Mouse (Mus musculus) MEL (cell line): ENCODE results near the gene Poln. TPM values are rescaled to one million over a fixed set of nuclear protein-coding genes. Genes with fewer than 3 reads are reported as not detected.
A peak's percentile ranks its signal among the peaks of the same experiment; 100 is the strongest.

Experiments used
- DNase-seq: peaks from one replicate; pipeline ENCODE4 v3.0.0; 2011; ENCODE audit warnings: low read depth, low spot score
- H3K27ac ChIP-seq: 2 replicates; pipeline ENCODE4 v1.5.1; 2012; ENCODE audit warnings: low read depth, mild to moderate bottlenecking, control low read depth, low read length, moderate library complexity; ENCODE audit not compliant: control insufficient read depth
- H3K27me3 ChIP-seq, 2 experiments: fragments of 150-350 bp in 1 of 2; sonication (generic) in 1 of 2; 2 replicates each; pipeline ENCODE4 v1.6.1; 2012; ENCODE audit warnings: low read length in 2 of 2, mild to moderate bottlenecking in 2 of 2, improper control_type of control experiment in 1 of 2, moderate library complexity in 1 of 2; ENCODE audit not compliant: insufficient read depth in 2 of 2, control insufficient read depth in 1 of 2
- H3K36me3 ChIP-seq, 2 experiments: 2 replicates each; pipeline ENCODE4 v1.6.1; 2012 to 2014; ENCODE audit warnings: low read length in 2 of 2, improper control_type of control experiment in 1 of 2, inconsistent platforms in 1 of 2, mild to moderate bottlenecking in 1 of 2; ENCODE audit not compliant: insufficient read depth in 2 of 2, control insufficient read depth in 1 of 2
- H3K4me1 ChIP-seq, 2 experiments: fragments of 150-350 bp in 1 of 2; sonication (generic) in 1 of 2; 2 replicates each; pipeline ENCODE4 v1.6.1; 2012; ENCODE audit warnings: low read length in 2 of 2, improper control_type of control experiment in 1 of 2, mild to moderate bottlenecking in 1 of 2; ENCODE audit not compliant: insufficient read depth in 2 of 2, control insufficient read depth in 1 of 2
- H3K4me3 ChIP-seq, 2 experiments: fragments of 150-350 bp in 1 of 2; sonication (generic) in 1 of 2; 2 replicates each; pipeline ENCODE4 v1.5.1; 2012; ENCODE audit warnings: low read depth in 2 of 2, low read length in 2 of 2, mild to moderate bottlenecking in 2 of 2, moderate library complexity in 2 of 2, control low read depth in 1 of 2, improper control_type of control experiment in 1 of 2; ENCODE audit not compliant: control insufficient read depth in 1 of 2, insufficient read depth in 1 of 2
- H3K79me2 ChIP-seq: 2 replicates; pipeline ENCODE4 v1.6.1; 2012; ENCODE audit warnings: mild to moderate bottlenecking, low read length, moderate library complexity; ENCODE audit not compliant: control insufficient read depth, poor library complexity, insufficient read depth
- H3K9ac ChIP-seq: 2 replicates; pipeline ENCODE4 v1.6.1; 2012; ENCODE audit warnings: low read depth, mild to moderate bottlenecking, control low read depth, low read length, moderate library complexity; ENCODE audit not compliant: control insufficient read depth, poor library complexity, severe bottlenecking
- H3K9me3 ChIP-seq: fragments of 150-350 bp; sonication (generic); replicated peaks from 2 replicates; pipeline ENCODE4 v1.6.1; 2012; ENCODE audit warnings: mild to moderate bottlenecking, low read length, improper control_type of control experiment, moderate library complexity; ENCODE audit not compliant: insufficient read depth
- BHLHE40 ChIP-seq: IDR thresholded peaks from 2 replicates; pipeline ENCODE4 v1.6.1; 2012; ENCODE audit warnings: low read depth, mild to moderate bottlenecking, inconsistent platforms, low read length, improper control_type of control experiment, borderline replicate concordance
- CHD2 ChIP-seq: IDR thresholded peaks from 2 replicates; pipeline ENCODE4 v1.6.1; 2011; ENCODE audit warnings: low read length, improper control_type of control experiment
- E2F4 ChIP-seq: IDR thresholded peaks from 2 replicates; pipeline ENCODE4 v1.6.1; 2011; ENCODE audit warnings: low read depth, low read length, improper control_type of control experiment, borderline replicate concordance
- ELF1 ChIP-seq: IDR thresholded peaks from 2 replicates; pipeline ENCODE4 v1.6.1; 2014; ENCODE audit warnings: low read depth, mild to moderate bottlenecking, inconsistent platforms, low read length, improper control_type of control experiment, moderate library complexity
- EP300 ChIP-seq, 2 experiments: IDR thresholded peaks; 2 replicates each; pipeline ENCODE4 v1.6.1; 2011; ENCODE audit warnings: improper control_type of control experiment in 2 of 2, low read length in 2 of 2, low read depth in 1 of 2, mild to moderate bottlenecking in 1 of 2
- HCFC1 ChIP-seq: IDR thresholded peaks from 2 replicates; pipeline ENCODE4 v1.6.1; 2012; ENCODE audit warnings: low read depth, mild to moderate bottlenecking, inconsistent platforms, low read length, improper control_type of control experiment, moderate library complexity
- MAX ChIP-seq: IDR thresholded peaks from 2 replicates; pipeline ENCODE4 v1.6.1; 2011; ENCODE audit warnings: low read length, improper control_type of control experiment
- MEF2A ChIP-seq: IDR thresholded peaks from 2 replicates; pipeline ENCODE4 v1.6.1; 2014; ENCODE audit warnings: low read depth, mild to moderate bottlenecking, inconsistent platforms, low read length, improper control_type of control experiment; ENCODE audit not compliant: poor library complexity, insufficient replicate concordance, severe bottlenecking; ENCODE audit errors: extremely low read depth
- MXI1 ChIP-seq: IDR thresholded peaks from 2 replicates; pipeline ENCODE4 v1.6.1; 2011; ENCODE audit warnings: mild to moderate bottlenecking, low read depth, low read length, improper control_type of control experiment
- MYB ChIP-seq: IDR thresholded peaks from 2 replicates; pipeline ENCODE4 v1.6.1; 2011; ENCODE audit warnings: mild to moderate bottlenecking, low read depth, low read length, improper control_type of control experiment
- NRF1 ChIP-seq: IDR thresholded peaks from 2 replicates; pipeline ENCODE4 v1.6.1; 2014; ENCODE audit warnings: low read depth, mild to moderate bottlenecking, inconsistent platforms, low read length, improper control_type of control experiment, moderate library complexity; ENCODE audit not compliant: poor library complexity, insufficient read depth, severe bottlenecking
- POLR2AphosphoS2 ChIP-seq: IDR thresholded peaks from 2 replicates; pipeline ENCODE4 v1.6.1; 2011; ENCODE audit warnings: low read length, improper control_type of control experiment
- POLR2AphosphoS5 ChIP-seq: IDR thresholded peaks from 2 replicates; pipeline ENCODE4 v1.6.1; 2012; ENCODE audit warnings: low read depth, borderline replicate concordance, mild to moderate bottlenecking, inconsistent platforms, low read length, moderate library complexity, mixed read lengths
- RAD21 ChIP-seq: IDR thresholded peaks from 2 replicates; pipeline ENCODE4 v1.6.1; 2011; ENCODE audit warnings: mild to moderate bottlenecking, low read depth, low read length, improper control_type of control experiment
- RCOR1 ChIP-seq: IDR thresholded peaks from 2 replicates; pipeline ENCODE4 v1.6.1; 2012; ENCODE audit warnings: low read depth, mild to moderate bottlenecking, inconsistent platforms, low read length, improper control_type of control experiment
- TAL1 ChIP-seq: IDR thresholded peaks from 2 replicates; pipeline ENCODE4 v1.6.1; 2012; ENCODE audit warnings: mild to moderate bottlenecking, inconsistent platforms, low read length, moderate library complexity, mixed read lengths
- TCF12 ChIP-seq: IDR thresholded peaks from 2 replicates; pipeline ENCODE4 v1.6.1; 2014; ENCODE audit warnings: low read depth, mild to moderate bottlenecking, inconsistent platforms, low read length, improper control_type of control experiment, moderate library complexity
- USF2 ChIP-seq, 2 experiments: IDR thresholded peaks; 2 replicates each; pipeline ENCODE4 v1.6.1; 2011 to 2012; ENCODE audit warnings: improper control_type of control experiment in 2 of 2, low read length in 2 of 2, borderline replicate concordance in 1 of 2, inconsistent platforms in 1 of 2, low read depth in 1 of 2, mild to moderate bottlenecking in 1 of 2; ENCODE audit not compliant: insufficient read depth in 1 of 2
- ZMIZ1 ChIP-seq: IDR thresholded peaks from 2 replicates; pipeline ENCODE4 v1.6.1; 2012; ENCODE audit warnings: low read depth, mild to moderate bottlenecking, inconsistent platforms, low read length, improper control_type of control experiment, moderate library complexity
- ZNF384 ChIP-seq: IDR thresholded peaks from 2 replicates; pipeline ENCODE4 v1.6.1; 2012; ENCODE audit warnings: low read depth, mild to moderate bottlenecking, inconsistent platforms, low read length, improper control_type of control experiment
- polyA plus RNA-seq, 2 experiments: library from polyadenylated mRNA; stranded (reverse) in 1 of 2; unstranded in 1 of 2; fragments of >175 nt in 1 of 2; fragments of >200 nt in 1 of 2; gene quantifications; 2 replicates each; pipeline versions ENCODE4 v1.2.1 to v1.2.4; 2012; ENCODE audit warnings: low replicate concordance in 2 of 2, low read depth in 1 of 2; ENCODE audit not compliant: insufficient read length in 2 of 2, insufficient read depth in 1 of 2, missing spikeins in 1 of 2
- total RNA-seq: library from RNA; depleted of rRNA; stranded (reverse); fragments of 300-350 nt; gene quantifications from 2 replicates; pipeline ENCODE4 v1.2.3, GENCODE M21; 2012

The Poln gene
- total and polyA plus RNA-seq, 3 experiments: 0.50 to 1.0 TPM; not detected in 1

GRCm38 (mm10) chr5:34186391-34186790 is 17.1 kb upstream of the Poln start:
- Histone ChIP-seq H3K79me2 (peaks cover 3% of the 10 kb centered on the region; the same call in 1 of the 2 replicates), H3K4me3 (peak overlapping the region; percentile 56 to 96), H3K4me1 (peaks cover 0 to 23% of the 10 kb centered on the region in 2 experiments; a peak in 2 of 4 replicates), H3K9ac (peak overlapping the region; percentile 72), H3K27me3 (no peaks in the 10 kb centered on the region), H3K9me3 (no peaks in the 10 kb centered on the region), H3K27ac (no peak overlapping the region), H3K36me3 (peaks cover 0 to 8% of the 10 kb centered on the region in 2 experiments; a peak in 2 of 4 replicates)
- DNase-seq: no peak
- TF ChIP-seq USF2 (IDR thresholded peaks at IDR 0.05; ENCODE audit: borderline replicate concordance in 1 of 2, insufficient read depth in 1 of 2, low read depth in 1 of 2, low read length in 2 of 2): no peak
- no peak for TF ChIP-seq RAD21
- no peak for TF ChIP-seq CHD2
- no peak for TF ChIP-seq TAL1
- TF ChIP-seq ZNF384: no peak
- TF ChIP-seq ZMIZ1: no peak
- no peak for TF ChIP-seq E2F4
- no peak for TF ChIP-seq NRF1
- TF ChIP-seq EP300 (IDR thresholded peaks at IDR 0.05; ENCODE audit: low read depth in 1 of 2, low read length in 2 of 2): no peak
- TF ChIP-seq MXI1: no peak
- TF ChIP-seq POLR2AphosphoS5: no peak

GRCm38 (mm10) chr5:34185791-34186190 is 16.5 kb upstream of the Poln start:
- Histone ChIP-seq H3K4me1 (peaks cover 0 to 23% of the 10 kb centered on the region in 2 experiments; a peak in 2 of 4 replicates), H3K4me3 (no peak overlapping the region), H3K27me3 (no peaks in the 10 kb centered on the region)

GRCm38 (mm10) chr5:34185051-34185580 is 15.9 kb upstream of the Poln start:
- Histone ChIP-seq H3K4me3 (no peak overlapping the region), H3K9ac (no peak overlapping the region), H3K27ac (no peak overlapping the region), H3K36me3 (peaks cover 0 to 8% of the 10 kb centered on the region in 2 experiments; a peak in 2 of 4 replicates), H3K4me1 (peaks cover 0 to 23% of the 10 kb centered on the region in 2 experiments; a peak in 2 of 4 replicates)
- TF ChIP-seq MYB (no peak), TAL1 (no peak), TCF12 (no peak), ELF1 (no peak), POLR2AphosphoS2 (no peak), MEF2A (no peak), BHLHE40 (no peak)
- TF ChIP-seq, all 39 proteins: peak for 0
- Histone ChIP-seq H3K79me2 (peaks cover 3% of the 10 kb centered on the region; the same call in 1 of the 2 replicates), H3K27me3 (no peaks in the 10 kb centered on the region), H3K9me3 (no peaks in the 10 kb centered on the region)
- no peak for DNase-seq

More at GRCm38 (mm10) chr5:34185791-34186190, 16.5 kb upstream of the Poln start:
- TF ChIP-seq MEF2A (no peak), MAX (no peak), TCF12 (no peak), HCFC1 (no peak), RCOR1 (no peak)
- peaks cover 0 to 8% of the 10 kb centered on the region in 2 experiments; a peak in 2 of 4 replicates for H3K36me3 ChIP-seq
- peaks cover 3% of the 10 kb centered on the region; the same call in 1 of the 2 replicates for H3K79me2 ChIP-seq
- H3K27ac ChIP-seq: no peak overlapping the region
- no peak for DNase-seq
- no peaks in the 10 kb centered on the region for H3K9me3 ChIP-seq
- H3K9ac ChIP-seq: no peak overlapping the region
